Mouse (Mus musculus) G1E (cell line): ENCODE data around the gene Ms4a4a.

Experiments used
- CTCF ChIP-seq: IDR thresholded peaks from 2 replicates; pipeline ENCODE4 v1.5.1; 2012; ENCODE audit warnings: low read depth, low read length, inconsistent platforms, mixed read lengths
- GATA1 ChIP-seq: IDR thresholded peaks from 2 replicates; pipeline ENCODE4 v1.6.1; 2012; ENCODE audit warnings: borderline replicate concordance, low read length, inconsistent platforms, mixed read lengths
- TAL1 ChIP-seq: conservative IDR thresholded peaks from 2 replicates; pipeline ENCODE4 v1.6.1; 2012; ENCODE audit warnings: low read depth, low read length, inconsistent platforms, mixed read lengths

- no peak for TF ChIP-seq TAL1
- TF ChIP-seq CTCF: no peak
- no peak for TF ChIP-seq GATA1
These were observed 39.4 kb upstream of the Ms4a4a start, which contains the start of gene Ms4a7 for GRCm38 (mm10) chr19:11335932-11336331.
